Mouse (Mus musculus): ENCODE data around the gene D930020B18Rik.

DNA sequence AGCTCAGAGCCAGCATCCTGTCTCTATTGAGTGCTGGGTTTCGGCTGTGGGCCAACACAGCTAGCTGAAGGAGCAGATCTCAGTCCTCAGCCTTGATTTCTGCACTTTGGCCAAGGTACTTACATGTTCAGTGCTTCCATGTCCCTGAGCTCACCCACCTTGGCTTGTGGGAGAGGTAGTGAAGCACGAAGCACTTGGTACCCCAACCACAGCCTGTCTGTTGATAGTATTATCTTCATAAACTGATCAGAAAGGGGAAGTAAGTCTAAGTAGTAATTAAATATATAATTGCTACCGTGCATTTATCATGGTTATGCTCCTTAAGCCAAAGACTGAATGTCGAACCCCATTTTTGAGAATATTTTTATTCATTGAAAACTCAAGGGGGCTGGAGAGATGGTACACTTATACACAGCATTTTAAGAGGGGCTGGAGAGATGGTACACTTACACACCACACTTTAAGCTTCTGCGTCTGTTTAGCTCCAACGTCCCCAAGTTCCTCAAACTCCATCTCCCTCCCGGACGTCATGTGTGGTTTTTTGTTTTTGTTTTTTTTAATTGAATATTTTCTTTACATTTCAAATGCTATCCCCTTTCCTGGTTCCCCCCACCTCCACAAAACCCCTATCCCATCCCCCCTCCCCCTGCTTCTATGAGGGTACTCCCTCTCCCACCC lies 89.8 kb downstream of the D930020B18Rik start:
- no peak for TF ChIP-seq GATA1 (IDR thresholded peaks at IDR 0.05; ENCODE audit: low read length)
- TF ChIP-seq TAL1 (IDR thresholded peaks at IDR 0.05; ENCODE audit: low read length) = no peak
